Comparison of ENCODE assay signal across 21 mouse cellular contexts in genomic region chr3:20828811-20829210, GRCm38 (mm10).
"Had no signal": no experiment of that assay in that cellular context is flagged by ENCODE, and none has a peak within 500 bp of the region (broad histone marks: within the 10 kb centered on the region; RNA-seq: fewer than 3 reads in every experiment).

No protein-coding gene starts in this region.

- H3K27me3 ChIP-seq: liver, embryonic 15.5 days; lung, embryonic 15.5 days; megakaryocyte, embryonic 14.5 days; midbrain, embryonic 12.5 days; midbrain, embryonic 15.5 days; neural tube, embryonic 12.5 days; stomach, embryonic 15.5 days had no signal

- H3K27ac ChIP-seq: liver, embryonic 15.5 days; lung, embryonic 15.5 days; macrophage; midbrain, embryonic 12.5 days; midbrain, embryonic 15.5 days; neural tube, embryonic 12.5 days; stomach, embryonic 15.5 days; stomach, postnatal 0 days had no signal

- H3K4me3 ChIP-seq: liver, embryonic 15.5 days; lung, embryonic 15.5 days; megakaryocyte, embryonic 14.5 days; midbrain, embryonic 12.5 days; midbrain, embryonic 15.5 days; neural tube, embryonic 12.5 days; stomach, embryonic 15.5 days had no signal

- ATAC-seq: liver, postnatal 0 days; lung, postnatal 0 days; midbrain, embryonic 15.5 days had no signal

- H3K9ac ChIP-seq: liver, embryonic 15.5 days; liver, postnatal 0 days; lung, embryonic 15.5 days; midbrain, embryonic 12.5 days; midbrain, embryonic 15.5 days; neural tube, embryonic 12.5 days; stomach, embryonic 15.5 days had no signal

- H3K4me1 ChIP-seq: liver, embryonic 15.5 days; lung, embryonic 15.5 days; megakaryocyte, embryonic 14.5 days; midbrain, embryonic 12.5 days; midbrain, embryonic 15.5 days; neural tube, embryonic 12.5 days; stomach, embryonic 15.5 days had no signal

- DNase-seq: liver, postnatal 0 days; lung, adult 2 months; lung, postnatal 14 days; lung, postnatal 36 days; retina, postnatal 1 day; right cerebral cortex, adult 18-20 months; right cerebral cortex, postnatal 25 days; right cerebral cortex, postnatal 4 days; spleen, adult 18-20 months; thymus, adult 2 months; thymus, postnatal 25 days had no signal

- H3K9me3 ChIP-seq: liver, embryonic 15.5 days; lung, embryonic 15.5 days; megakaryocyte, embryonic 14.5 days; midbrain, embryonic 12.5 days; midbrain, embryonic 15.5 days; neural tube, embryonic 12.5 days; stomach, embryonic 15.5 days had no signal

- H3K4me2 ChIP-seq: liver, embryonic 15.5 days; lung, embryonic 15.5 days; midbrain, embryonic 12.5 days; midbrain, embryonic 15.5 days; neural tube, embryonic 12.5 days; stomach, embryonic 15.5 days had no signal

- H3K36me3 ChIP-seq: liver, embryonic 15.5 days; lung, embryonic 15.5 days; midbrain, embryonic 12.5 days; midbrain, embryonic 15.5 days; neural tube, embryonic 12.5 days; stomach, embryonic 15.5 days had no signal
